10 mouse cellular contexts compared by ENCODE assay signal in the genomic region with DNA sequence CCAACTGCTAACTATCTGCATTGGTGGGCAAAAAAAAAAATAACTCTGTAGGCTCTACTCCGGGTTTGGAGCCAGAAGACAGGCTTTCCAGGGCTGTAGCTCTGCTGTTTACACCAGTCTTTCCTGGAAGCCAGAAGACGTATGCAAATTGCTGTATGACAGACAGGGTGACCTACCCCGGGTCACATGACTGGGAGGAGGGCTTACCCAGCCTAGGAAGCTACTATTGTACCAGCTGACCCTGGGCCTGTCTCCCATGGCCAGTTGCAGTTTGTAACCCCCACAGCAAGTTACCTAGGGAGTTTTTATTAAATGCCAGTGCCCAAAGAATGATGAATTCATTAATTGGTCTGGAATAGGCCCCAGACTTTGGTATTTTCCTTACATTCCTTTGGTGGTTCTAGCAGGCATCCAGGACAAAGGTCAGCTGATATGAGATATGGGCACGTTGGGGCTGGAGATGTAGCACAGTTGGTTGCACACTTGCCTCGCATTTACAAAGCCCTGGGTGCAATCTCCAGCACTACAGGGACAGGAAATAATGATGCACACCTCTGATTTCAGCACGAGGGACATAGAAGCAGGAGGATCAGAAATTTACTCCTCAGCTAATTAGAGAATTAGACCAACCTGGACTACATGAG. TPM values are rescaled to one million over a fixed set of nuclear protein-coding genes. Genes with fewer than 3 reads are reported as not detected.
DNase-seq lines count a peak whose midpoint lies in the region; ATAC-seq and TF ChIP-seq lines count a peak whose summit lies in the region.
"Had no signal": no experiment of that assay in that cellular context is flagged by ENCODE, and none has a peak within 500 bp of the region (broad histone marks: within the 10 kb centered on the region; RNA-seq: fewer than 3 reads in every experiment).

No protein-coding gene starts in this region.

- TF ChIP-seq CTCF in stomach, postnatal 0 days (IDR thresholded peaks at IDR 0.05; ENCODE audit: low read depth), result no peak

- no peak for ATAC-seq in heart, embryonic 13.5 days (ENCODE audit: extremely low read depth, insufficient number of reproducible peaks, low FRiP score, low TSS enrichment)
- no peak for ATAC-seq in midbrain, embryonic 14.5 days (ENCODE audit: low FRiP score, low TSS enrichment)
- peak; percentile 92 for ATAC-seq in stomach, postnatal 0 days (ENCODE audit: low FRiP score, low TSS enrichment)
- no peak for ATAC-seq in megakaryocyte-erythroid progenitor cell, adult 5-6 weeks (replicated peaks; ENCODE audit: low FRiP score, low TSS enrichment, poor library complexity, severe bottlenecking)

- H3K27ac ChIP-seq in heart, embryonic 13.5 days (replicated peaks), result 0 out of 2 replicates have a peak overlapping the region, but pooled peaks have one; percentile 24
- peak overlapping the region; percentile 38; the same call in 1 of the 2 replicates for H3K27ac ChIP-seq in midbrain, embryonic 14.5 days (replicated peaks; ENCODE audit: low read depth, low read length)
- no peak overlapping the region for H3K27ac ChIP-seq in midbrain, embryonic 10.5 days (replicated peaks)
- H3K27ac ChIP-seq in stomach, postnatal 0 days (replicated peaks), result peak overlapping the region; percentile 36
- H3K27ac ChIP-seq: embryonic facial prominence, embryonic 12.5 days; liver, embryonic 14.5 days had no signal

- H3K9ac ChIP-seq in heart, embryonic 13.5 days, result no peak overlapping the region
- no peak overlapping the region for H3K9ac ChIP-seq in midbrain, embryonic 14.5 days (replicated peaks; ENCODE audit: low read length)
- no peak overlapping the region for H3K9ac ChIP-seq in stomach, postnatal 0 days (ENCODE audit: low read length)
- H3K9ac ChIP-seq: embryonic facial prominence, embryonic 12.5 days; liver, embryonic 14.5 days had no signal

- no peak for TF ChIP-seq EP300 in stomach, postnatal 0 days (optimal IDR thresholded peaks at IDR 0.05)

- WGBS in heart, embryonic 13.5 days, result 36% methylated on average over 6 of the region's 6 CpGs
- WGBS in midbrain, embryonic 14.5 days, result 79% methylated on average over 6 of the region's 6 CpGs
- WGBS in midbrain, embryonic 10.5 days, result 85% methylated on average over 6 of the region's 6 CpGs
- WGBS in stomach, postnatal 0 days, result 46% methylated on average over 6 of the region's 6 CpGs

- no peak overlapping the region for H3K4me2 ChIP-seq in heart, embryonic 13.5 days
- H3K4me2 ChIP-seq in midbrain, embryonic 14.5 days (ENCODE audit: low read length), result no peak overlapping the region
- H3K4me2 ChIP-seq in stomach, postnatal 0 days (replicated peaks; ENCODE audit: low read depth), result no peak overlapping the region
- H3K4me2 ChIP-seq: embryonic facial prominence, embryonic 12.5 days had no signal

- no peak overlapping the region for H3K4me3 ChIP-seq in heart, embryonic 13.5 days
- no peak overlapping the region for H3K4me3 ChIP-seq in midbrain, embryonic 14.5 days (replicated peaks; ENCODE audit: low read depth, low read length)
- no peak overlapping the region for H3K4me3 ChIP-seq in midbrain, embryonic 10.5 days
- no peak overlapping the region for H3K4me3 ChIP-seq in stomach, postnatal 0 days (ENCODE audit: low read depth, low read length)
- H3K4me3 ChIP-seq: embryonic facial prominence, embryonic 12.5 days had no signal

- no peak for DNase-seq in heart, postnatal 14 days
- no peak for DNase-seq in midbrain, embryonic 14.5 days
- no peak for DNase-seq in midbrain, embryonic 10.5 days (ENCODE audit: low spot score)
- peak; percentile 43 for DNase-seq in kidney, postnatal 10 days
- DNase-seq in stomach, postnatal 0 days (ENCODE audit: low spot score), result peak; percentile 75
- no peak for DNase-seq in cerebellum, postnatal 10 days

- H3K4me1 ChIP-seq in heart, embryonic 13.5 days, result peaks cover 56% of the 10 kb centered on the region
- peaks cover 30% of the 10 kb centered on the region for H3K4me1 ChIP-seq in midbrain, embryonic 14.5 days (ENCODE audit: control insufficient read depth, insufficient read depth, low read length)
- peaks cover 29% of the 10 kb centered on the region for H3K4me1 ChIP-seq in midbrain, embryonic 10.5 days
- H3K4me1 ChIP-seq in stomach, postnatal 0 days (replicated peaks; ENCODE audit: control insufficient read depth, insufficient read depth), result no peaks in the 10 kb centered on the region; the same call in 1 of the 2 replicates

- H3K9me3 ChIP-seq in heart, embryonic 13.5 days, result no peaks in the 10 kb centered on the region
- H3K9me3 ChIP-seq in midbrain, embryonic 14.5 days (ENCODE audit: control insufficient read depth, low read length), result no peaks in the 10 kb centered on the region
- no peaks in the 10 kb centered on the region for H3K9me3 ChIP-seq in midbrain, embryonic 10.5 days (replicated peaks)
- no peaks in the 10 kb centered on the region for H3K9me3 ChIP-seq in stomach, postnatal 0 days (ENCODE audit: control insufficient read depth, low read length)
- H3K9me3 ChIP-seq: embryonic facial prominence, embryonic 12.5 days had no signal

- intact Hi-C loops in heart, postnatal 14 days (cut with DNase I), result loop anchor here (5.0 to 10.0 kb wide), 2 partner anchors 212 to 335 kb away; a partner anchor contains a TSS

- H3K36me3 ChIP-seq in heart, embryonic 13.5 days, result peaks cover 50% of the 10 kb centered on the region
- H3K36me3 ChIP-seq in midbrain, embryonic 14.5 days (ENCODE audit: control insufficient read depth, insufficient read depth, low read length), result peaks cover 15% of the 10 kb centered on the region
- peaks cover 86% of the 10 kb centered on the region for H3K36me3 ChIP-seq in midbrain, embryonic 10.5 days
- H3K36me3 ChIP-seq in stomach, postnatal 0 days (ENCODE audit: control insufficient read depth, insufficient read depth, low read length), result peaks cover 5% of the 10 kb centered on the region; the same call in 1 of the 2 replicates

- H3K27me3 ChIP-seq in heart, embryonic 13.5 days (replicated peaks), result no peaks in the 10 kb centered on the region
- H3K27me3 ChIP-seq in midbrain, embryonic 14.5 days (ENCODE audit: control insufficient read depth, insufficient read depth, low read length), result no peaks in the 10 kb centered on the region
- no peaks in the 10 kb centered on the region for H3K27me3 ChIP-seq in midbrain, embryonic 10.5 days (ENCODE audit: low read depth, poor library complexity, severe bottlenecking)
- no peaks in the 10 kb centered on the region for H3K27me3 ChIP-seq in stomach, postnatal 0 days (ENCODE audit: control insufficient read depth, insufficient read depth, low read length)
- H3K27me3 ChIP-seq: embryonic facial prominence, embryonic 12.5 days had no signal

RNA-seq across cellular contexts. Expression of a gene that starts 52.0 kb away (rescaled TPM):
- polyA plus RNA-seq in heart, embryonic 13.5 days (2015; fragmentation: Nextera tagmentation; extraction: Ambion mirVana), result 7.4 and 7.6 TPM in 2 replicates
- total RNA-seq in heart, postnatal 14 days (2021), result 10 to 100 TPM; 18.4 to 20.2 TPM
- polyA plus RNA-seq in midbrain, embryonic 14.5 days (2014; fragmentation: Nextera tagmentation; extraction: Ambion mirVana), result 15.3 and 20.2 TPM in 2 replicates
- 4.5 and 6.8 TPM in 2 replicates for polyA plus RNA-seq in midbrain, embryonic 10.5 days (2016; fragmentation: Nextera tagmentation; extraction: Ambion mirVana)
- 2.9 and 3.2 TPM in 2 replicates for polyA plus RNA-seq in stomach, postnatal 0 days (2015; fragmentation: Nextera tagmentation; extraction: Ambion mirVana)
- 0.46 and 2.3 TPM in 2 replicates for total RNA-seq in megakaryocyte-erythroid progenitor cell, adult 5-6 weeks (2014; fragmentation: Nextera tagmentation)
- total RNA-seq in megakaryocyte-erythroid progenitor cell, adult 5-6 weeks (2017), result 0.47 and 0.72 TPM in 2 replicates

Comparison
In these comparisons a context has a peak if more than half of its experiments do, and no peak if none do; other contexts are left out.
1. DNase-seq: peak in kidney, postnatal 10 days (single experiment) and stomach, postnatal 0 days (single experiment); none in heart, postnatal 14 days (0 of 2), midbrain, embryonic 14.5 days (single experiment), midbrain, embryonic 10.5 days (single experiment) and cerebellum, postnatal 10 days (0 of 2).